Mouse (Mus musculus) heart, postnatal 0 days (tissue): ENCODE measurements at regions not wholly inside any gene's neighbourhood (a gene's known extent, or its start where the extent isn't known, plus 50 kb on each side); places are given as distances from the start of the nearest gene placed in this dataset.

Source experiments
- ATAC-seq: fragments of 200-750 bp; cut with Nextera tagmentation; 2 replicates; pipeline ENCODE4 v1.8.0; 2017; ENCODE audit warnings: low read depth, moderate number of reproducible peaks, moderate library complexity; ENCODE audit not compliant: insufficient read depth
- DNase-seq: peaks from one replicate; pipeline ENCODE4 v3.0.0-alpha.2; 2016; ENCODE audit warnings: low spot score
- H3K27ac ChIP-seq: fragments of 300-500 bp; sonication (generic); 2 replicates; pipeline ENCODE4 v1.5.1; 2014; ENCODE audit warnings: low read depth, mild to moderate bottlenecking
- H3K27me3 ChIP-seq: fragments of 300-500 bp; sonication (generic); 2 replicates; pipeline ENCODE4 v1.6.1; 2014; ENCODE audit warnings: low read length, mixed read lengths; ENCODE audit not compliant: control insufficient read depth, insufficient read depth
- H3K36me3 ChIP-seq: fragments of 300-500 bp; sonication (generic); replicated peaks from 2 replicates; pipeline ENCODE4 v1.6.1; 2014; ENCODE audit warnings: low read length, mixed read lengths; ENCODE audit not compliant: control insufficient read depth, insufficient read depth
- H3K4me1 ChIP-seq: fragments of 300-500 bp; sonication (generic); 2 replicates; pipeline ENCODE4 v1.6.1; 2014; ENCODE audit warnings: antibody characterized with exemption; ENCODE audit not compliant: control insufficient read depth, insufficient read depth
- H3K4me2 ChIP-seq: fragments of 300-500 bp; sonication (generic); 2 replicates; pipeline ENCODE4 v1.6.1; 2014; ENCODE audit warnings: low read depth, mild to moderate bottlenecking, low read length, moderate library complexity
- H3K4me3 ChIP-seq: fragments of 300-500 bp; sonication (generic); 2 replicates; pipeline ENCODE4 v1.5.1; 2014; ENCODE audit warnings: low read depth, low read length
- H3K9ac ChIP-seq: fragments of 300-500 bp; sonication (generic); replicated peaks from 2 replicates; pipeline ENCODE4 v1.6.1; 2014; ENCODE audit warnings: low read depth, low read length, mixed read lengths
- H3K9me3 ChIP-seq: fragments of 300-500 bp; sonication (generic); replicated peaks from 2 replicates; pipeline ENCODE4 v1.6.1; 2016; ENCODE audit warnings: low read length; ENCODE audit not compliant: control insufficient read depth
- CTCF ChIP-seq: IDR thresholded peaks from 2 replicates; pipeline ENCODE4 v1.5.1; 2016; ENCODE audit warnings: antibody characterized with exemption, control low read depth, low read depth
- EP300 ChIP-seq: IDR thresholded peaks from 2 replicates; pipeline ENCODE4 v1.6.1; 2016; ENCODE audit warnings: antibody characterized with exemption, low read depth
- WGBS: fragments of 180-500 bp; shearing (Covaris S2); extraction: QIAGEN DNeasy Blood & Tissue Kit; methylation state at CpG from one replicate; pipeline ENCODE4 v1.1.7; 2014; 5-methylcytosine and 5-hydroxymethylcytosine counted together

GRCm38 (mm10) chr17:81319605-81320004 is 122.0 kb upstream of the Gm11096 start:
- H3K9me3 ChIP-seq: no peaks in the 10 kb centered on the region
- TF ChIP-seq EP300: no peak
- no peak for TF ChIP-seq CTCF
- no peaks in the 10 kb centered on the region for H3K27me3 ChIP-seq
- no peak overlapping the region for H3K9ac ChIP-seq
- H3K27ac ChIP-seq: no peak overlapping the region
- no peak for DNase-seq
- no peaks in the 10 kb centered on the region for H3K4me1 ChIP-seq
- H3K4me2 ChIP-seq: no peak overlapping the region
- no peaks in the 10 kb centered on the region for H3K36me3 ChIP-seq
- WGBS: 84% methylated on average over 2 of the region's 2 CpGs
- no peak overlapping the region for H3K4me3 ChIP-seq
- ATAC-seq: no peak

- no peaks in the 10 kb centered on the region for H3K9me3 ChIP-seq
- no peak for DNase-seq
- WGBS: 79% methylated on average over 5 of the region's 5 CpGs
Measured at GRCm38 (mm10) chr17:81316655-81317054, 124.9 kb upstream of the Gm11096 start.

GRCm38 (mm10) chr17:81305880-81306279 is 135.7 kb upstream of the Gm11096 start:
- Histone ChIP-seq H3K9me3 (no peaks in the 10 kb centered on the region), H3K4me3 (no peak overlapping the region), H3K9ac (no peak overlapping the region), H3K36me3 (no peaks in the 10 kb centered on the region), H3K4me1 (no peaks in the 10 kb centered on the region), H3K27ac (no peak overlapping the region), H3K27me3 (no peaks in the 10 kb centered on the region), H3K4me2 (no peak overlapping the region)
- no peak for DNase-seq
- ATAC-seq: no peak
- TF ChIP-seq CTCF: no peak
- 49% methylated on average over 2 of the region's 2 CpGs for WGBS

More at GRCm38 (mm10) chr17:81316655-81317054, 124.9 kb upstream of the Gm11096 start:
- ATAC-seq: no peak
- no peak overlapping the region for H3K9ac ChIP-seq
- no peaks in the 10 kb centered on the region for H3K36me3 ChIP-seq
- H3K27ac ChIP-seq: no peak overlapping the region
- no peaks in the 10 kb centered on the region for H3K4me1 ChIP-seq
- H3K27me3 ChIP-seq: no peaks in the 10 kb centered on the region
- no peak overlapping the region for H3K4me3 ChIP-seq
- TF ChIP-seq CTCF (no peak), EP300 (no peak)
- no peak overlapping the region for H3K4me2 ChIP-seq

- Histone ChIP-seq H3K27me3 (no peaks in the 10 kb centered on the region), H3K27ac (no peak overlapping the region), H3K4me3 (no peak overlapping the region), H3K4me1 (no peaks in the 10 kb centered on the region), H3K4me2 (no peak overlapping the region), H3K9me3 (no peaks in the 10 kb centered on the region), H3K9ac (no peak overlapping the region), H3K36me3 (no peaks in the 10 kb centered on the region)
- 58% methylated on average over 1 of the region's 1 CpGs for WGBS
- TF ChIP-seq EP300: no peak
- TF ChIP-seq CTCF: no peak
- ATAC-seq (no peak), DNase-seq (no peak)
Measured at GRCm38 (mm10) chr17:81304574-81304973, 137.0 kb upstream of the Gm11096 start.

- DNase-seq: no peak
- ATAC-seq: no peak
- Histone ChIP-seq H3K9me3 (no peaks in the 10 kb centered on the region), H3K36me3 (no peaks in the 10 kb centered on the region), H3K4me2 (no peak overlapping the region), H3K27ac (no peak overlapping the region), H3K27me3 (no peaks in the 10 kb centered on the region), H3K4me1 (no peaks in the 10 kb centered on the region), H3K4me3 (no peak overlapping the region), H3K9ac (no peak overlapping the region)
- WGBS: 88% methylated on average over 3 of the region's 3 CpGs
- TF ChIP-seq CTCF (no peak), EP300 (no peak)
Measured at GRCm38 (mm10) chr17:81302490-81302889, 139.1 kb upstream of the Gm11096 start.

GRCm38 (mm10) chr17:81291829-81292228 is 149.7 kb upstream of the Gm11096 start:
- WGBS: 75% methylated on average over 2 of the region's 2 CpGs
- ATAC-seq: no peak
- TF ChIP-seq EP300 (no peak), CTCF (no peak)

More at GRCm38 (mm10) chr17:81291829-81292228, 149.7 kb upstream of the Gm11096 start:
- Histone ChIP-seq H3K4me2 (no peak overlapping the region), H3K4me3 (no peak overlapping the region), H3K27ac (no peak overlapping the region), H3K9ac (no peak overlapping the region), H3K36me3 (no peaks in the 10 kb centered on the region), H3K4me1 (no peaks in the 10 kb centered on the region), H3K9me3 (no peaks in the 10 kb centered on the region), H3K27me3 (no peaks in the 10 kb centered on the region)
- DNase-seq: no peak
